Mouse (Mus musculus) yolk sac, embryonic 10.5 days (tissue): Measurements from ENCODE around the gene Pde6g.

Experiments
- DNase-seq: peaks from one replicate; pipeline ENCODE4 v3.0.0-alpha.2; 2017; ENCODE audit warnings: low spot score

Gene Pde6g

DNA sequence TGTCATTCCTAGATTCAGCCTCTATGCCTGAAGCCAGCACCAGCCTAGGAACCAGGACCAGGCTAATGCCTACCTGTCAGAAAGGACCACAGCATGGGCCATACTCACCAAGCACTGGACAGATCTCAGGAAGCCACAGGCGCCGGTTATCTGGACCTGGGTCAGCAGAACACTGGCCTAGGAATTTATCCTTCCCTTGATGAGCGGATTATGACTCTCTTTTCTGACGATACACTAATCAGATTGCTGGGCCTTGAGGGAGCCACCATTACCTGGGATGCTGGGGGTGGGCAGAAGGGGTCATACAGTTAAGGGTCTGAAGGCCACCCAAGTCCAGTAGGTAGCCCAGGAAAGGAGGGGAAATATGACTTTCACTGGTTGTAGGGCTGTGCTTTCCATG is at the start of gene Pde6g:
Gene Pde6g (minus strand): TSS at position 195 of the 400 bp plus-strand sequence.
- DNase-seq: no peak

DNA sequence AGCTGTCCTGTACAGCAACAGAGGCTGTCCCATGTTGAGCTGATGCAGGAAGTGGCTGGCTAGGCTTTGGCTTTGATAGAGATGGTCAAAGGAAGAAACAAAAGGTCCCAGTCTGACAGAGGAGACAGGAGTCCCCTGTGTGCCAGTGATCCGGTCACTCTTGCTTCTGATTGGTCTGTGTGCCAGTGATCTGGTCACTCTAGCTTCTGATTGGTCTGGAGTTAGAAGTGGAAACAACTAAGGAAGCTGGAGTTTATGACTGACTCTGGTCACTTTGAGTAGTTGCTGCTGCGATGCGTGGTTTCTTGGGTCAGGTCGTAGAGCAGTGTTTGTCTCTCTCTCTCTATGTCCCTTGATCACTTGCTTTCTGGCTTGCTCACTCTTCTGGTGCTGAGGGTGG is 48.4 kb upstream of the Pde6g start:
- no peak for DNase-seq

DNA sequence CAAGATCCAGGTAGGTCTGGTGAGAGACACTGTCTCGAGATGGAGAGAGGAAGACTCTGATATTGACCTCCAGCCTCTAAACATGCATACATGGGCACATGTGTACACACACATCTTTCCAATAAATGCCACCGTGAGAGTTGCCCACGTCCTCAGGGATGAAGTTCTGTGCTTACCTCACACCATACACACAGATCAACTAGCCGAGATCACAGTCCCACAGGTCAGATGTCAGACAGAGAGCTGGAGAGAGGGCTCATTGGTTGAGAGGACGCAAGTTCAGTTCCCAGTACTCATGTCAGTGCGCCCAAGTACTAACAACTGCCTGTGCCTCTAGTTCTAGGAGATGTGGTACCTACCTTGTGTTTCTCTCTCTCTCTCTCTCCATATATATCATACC is 47.7 kb upstream of the Pde6g start:
- no peak for DNase-seq

DNA sequence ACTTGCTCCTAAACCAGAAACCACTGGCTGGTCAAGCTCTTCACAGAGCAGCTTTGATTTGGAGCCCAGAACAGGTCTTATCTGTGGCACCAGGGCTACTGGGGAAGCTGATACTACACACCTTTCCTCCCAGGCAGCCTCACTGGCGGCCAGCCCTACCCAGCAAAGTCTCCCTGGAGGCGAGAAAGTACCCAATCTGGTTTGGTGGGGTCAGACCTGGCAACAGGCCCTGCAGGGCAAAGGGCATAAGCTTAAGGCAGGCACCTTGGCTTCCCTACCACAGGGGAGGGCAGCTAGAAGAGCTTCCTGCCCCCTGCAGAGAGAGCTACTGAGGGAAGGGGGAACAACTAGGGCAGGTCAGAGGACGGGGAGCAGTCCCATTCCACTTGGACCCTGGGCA is 47.1 kb upstream of the Pde6g start:
- no peak for DNase-seq

GRCm38 (mm10) chr11:120499894-120500293 is 46.6 kb upstream of the Pde6g start:
- DNase-seq: peak; percentile 38

GRCm38 (mm10) chr11:120498891-120499290 is 45.6 kb upstream of the Pde6g start:
- DNase-seq: no peak

GRCm38 (mm10) chr11:120498226-120498625 is 44.9 kb upstream of the Pde6g start:
- no peak for DNase-seq

- DNase-seq: no peak
These were observed 44.1 kb upstream of the Pde6g start for GRCm38 (mm10) chr11:120497436-120497835.

GRCm38 (mm10) chr11:120493911-120494310 is 40.6 kb upstream of the Pde6g start:
- DNase-seq: no peak

DNA sequence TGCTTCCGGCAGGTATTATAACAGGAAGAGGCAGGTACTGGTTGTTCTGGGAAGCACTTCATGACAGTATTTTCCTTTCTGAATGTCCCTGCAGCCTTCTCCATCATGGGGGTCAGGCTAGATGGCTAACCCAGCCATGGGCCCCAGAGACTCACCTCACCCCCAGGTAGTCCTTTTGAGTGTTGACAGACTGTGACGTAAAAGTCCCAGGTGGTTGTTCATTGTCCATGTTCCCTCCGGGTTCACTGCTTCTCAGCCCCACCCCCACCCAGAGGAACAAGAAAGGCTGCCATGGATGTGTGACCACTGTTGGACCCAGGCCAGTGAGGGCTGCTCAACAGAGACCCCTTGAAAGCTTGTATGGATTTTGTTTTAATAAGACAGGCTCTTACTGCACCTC is 40.1 kb upstream of the Pde6g start:
- DNase-seq: peak; percentile 55

- DNase-seq: no peak
These were observed 39.5 kb upstream of the Pde6g start for GRCm38 (mm10) chr11:120492878-120493203.

DNA sequence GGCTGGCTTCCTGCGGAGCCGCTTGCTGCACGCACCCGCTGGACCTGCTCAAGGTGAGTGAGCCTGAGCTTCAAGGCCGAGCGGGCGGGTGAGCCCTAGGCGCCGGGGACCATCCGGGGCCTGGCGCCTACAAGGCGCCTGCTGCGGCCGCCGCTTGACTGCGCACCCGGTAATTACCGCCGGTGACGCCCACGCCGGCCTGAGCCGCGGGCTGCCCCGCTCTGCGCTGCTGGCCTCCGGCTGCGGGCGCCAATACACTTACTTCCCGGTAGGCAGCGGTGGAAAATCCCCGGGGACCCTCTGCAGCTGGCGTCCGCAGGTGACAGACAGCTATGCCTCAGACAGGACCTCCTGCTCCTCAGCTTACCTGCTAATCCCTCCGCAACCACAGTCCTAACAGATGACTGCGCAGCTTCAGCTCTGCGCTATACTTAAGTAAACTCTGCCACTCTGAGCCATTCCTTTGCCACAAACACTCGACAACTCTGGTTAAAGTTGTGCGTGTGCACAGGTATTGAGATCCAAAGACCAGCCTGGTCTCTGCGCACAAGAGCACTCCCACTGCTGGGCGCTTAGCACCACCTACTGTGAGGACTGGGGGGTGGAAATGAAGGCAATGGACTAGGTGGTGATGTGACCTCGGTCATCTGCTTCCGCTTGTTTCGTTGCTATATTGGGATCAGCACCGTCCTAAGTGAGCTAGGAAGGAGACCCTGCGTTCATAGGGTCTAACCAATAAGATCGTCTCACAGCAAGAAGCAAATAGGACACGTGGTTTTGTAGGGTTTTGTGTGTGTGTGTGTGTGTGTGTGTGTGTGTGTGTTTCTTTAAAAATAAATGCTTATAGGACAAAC is 39.0 kb upstream of the Pde6g start:
- DNase-seq: peak; percentile 73

DNA sequence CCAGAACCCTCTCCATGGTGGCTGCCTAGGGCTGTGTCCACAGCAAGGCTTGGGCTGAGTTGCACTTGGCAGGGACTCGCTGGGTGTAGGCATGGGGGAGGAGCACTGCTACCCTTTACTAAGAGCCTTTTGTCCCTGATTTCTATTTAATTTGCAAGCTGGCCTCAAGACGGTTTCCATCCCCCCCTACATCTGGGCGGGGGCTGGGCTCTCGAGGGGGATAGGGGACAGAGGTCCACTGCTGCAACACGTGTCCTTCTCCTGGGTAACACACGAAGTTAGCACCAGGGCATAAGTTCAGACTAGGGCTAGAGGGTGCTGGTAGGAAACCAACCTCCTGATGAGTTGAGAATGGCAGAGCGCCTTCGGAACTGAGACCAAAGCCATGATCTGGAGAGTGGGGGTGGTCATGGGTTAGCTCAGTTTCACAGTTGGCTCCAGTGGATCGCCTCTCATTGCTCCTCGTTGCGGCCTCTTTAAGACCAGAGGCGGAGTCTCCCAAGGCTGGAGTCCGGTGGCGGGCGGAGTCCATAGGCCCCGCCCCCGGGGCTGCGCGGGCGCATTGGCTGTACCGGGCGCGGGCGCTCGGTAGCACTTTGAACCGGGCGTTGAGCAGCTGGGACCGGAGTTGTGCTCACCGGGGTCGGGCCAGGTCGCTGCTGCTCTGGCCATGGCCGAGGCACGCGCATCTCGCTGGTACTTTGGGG is 38.2 kb upstream of the Pde6g start, which contains the start of gene Slc25a10:
Gene Slc25a10 (plus strand): TSS at position 524 of the 707 bp plus-strand sequence.
- peak; percentile 93 for DNase-seq

- no peak for DNase-seq
These were observed 37.2 kb upstream of the Pde6g start for GRCm38 (mm10) chr11:120490291-120491046.

DNA sequence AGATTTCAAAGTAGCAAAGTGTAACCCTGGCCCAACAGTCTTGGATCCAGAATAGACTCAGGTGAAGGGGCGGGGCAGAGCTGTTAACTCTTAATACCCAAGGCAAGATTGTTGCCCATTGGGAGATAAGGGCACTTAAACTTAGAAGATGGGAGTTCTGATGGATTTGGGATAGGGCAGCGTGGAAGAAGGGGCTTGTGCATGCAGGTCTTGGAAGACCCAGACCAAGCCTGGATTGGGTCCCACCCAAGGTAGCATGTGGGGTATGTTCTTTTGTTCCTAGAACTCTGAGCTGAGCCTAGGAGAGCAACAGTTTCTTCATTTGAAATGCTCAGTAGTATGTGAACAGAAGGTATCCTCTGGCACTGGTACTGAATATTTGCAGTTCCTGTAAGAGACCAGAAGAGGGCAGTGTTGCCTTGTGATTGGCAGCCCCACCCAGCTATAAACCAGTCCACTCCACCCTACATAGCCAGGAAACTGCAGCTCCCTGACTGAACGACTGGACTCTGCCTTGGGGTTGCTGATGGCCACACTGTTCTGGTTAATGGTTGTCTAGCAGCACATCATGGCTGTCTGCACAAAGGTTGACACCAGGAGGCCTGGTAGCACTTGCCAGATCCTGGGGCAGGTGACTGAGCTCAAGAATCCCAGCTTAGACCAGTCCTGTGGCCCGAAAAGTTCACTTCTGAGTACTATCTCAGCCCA is 35.9 kb upstream of the Pde6g start:
- peak; percentile 92 for DNase-seq

GRCm38 (mm10) chr11:120488516-120488915 is 35.2 kb upstream of the Pde6g start:
- no peak for DNase-seq

DNA sequence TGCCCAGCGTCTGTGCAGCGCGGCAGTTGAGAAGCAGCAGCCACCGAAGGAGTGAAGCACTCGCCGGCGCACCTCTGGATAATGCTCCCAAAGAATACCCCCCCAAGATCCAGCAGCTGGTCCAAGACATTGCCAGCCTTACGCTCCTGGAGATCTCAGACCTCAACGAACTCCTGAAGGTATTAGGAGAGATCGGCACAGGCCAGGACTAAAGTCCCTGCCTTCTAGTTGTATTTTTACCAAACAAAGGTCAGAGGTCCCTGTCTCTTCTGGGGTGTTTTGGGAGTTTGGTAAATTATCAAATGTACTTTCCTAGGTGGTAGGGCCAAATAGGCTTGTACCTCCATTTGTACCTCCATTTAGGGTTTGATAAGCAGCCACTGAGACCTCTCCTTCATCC is 32.0 kb upstream of the Pde6g start:
- no peak for DNase-seq

DNA sequence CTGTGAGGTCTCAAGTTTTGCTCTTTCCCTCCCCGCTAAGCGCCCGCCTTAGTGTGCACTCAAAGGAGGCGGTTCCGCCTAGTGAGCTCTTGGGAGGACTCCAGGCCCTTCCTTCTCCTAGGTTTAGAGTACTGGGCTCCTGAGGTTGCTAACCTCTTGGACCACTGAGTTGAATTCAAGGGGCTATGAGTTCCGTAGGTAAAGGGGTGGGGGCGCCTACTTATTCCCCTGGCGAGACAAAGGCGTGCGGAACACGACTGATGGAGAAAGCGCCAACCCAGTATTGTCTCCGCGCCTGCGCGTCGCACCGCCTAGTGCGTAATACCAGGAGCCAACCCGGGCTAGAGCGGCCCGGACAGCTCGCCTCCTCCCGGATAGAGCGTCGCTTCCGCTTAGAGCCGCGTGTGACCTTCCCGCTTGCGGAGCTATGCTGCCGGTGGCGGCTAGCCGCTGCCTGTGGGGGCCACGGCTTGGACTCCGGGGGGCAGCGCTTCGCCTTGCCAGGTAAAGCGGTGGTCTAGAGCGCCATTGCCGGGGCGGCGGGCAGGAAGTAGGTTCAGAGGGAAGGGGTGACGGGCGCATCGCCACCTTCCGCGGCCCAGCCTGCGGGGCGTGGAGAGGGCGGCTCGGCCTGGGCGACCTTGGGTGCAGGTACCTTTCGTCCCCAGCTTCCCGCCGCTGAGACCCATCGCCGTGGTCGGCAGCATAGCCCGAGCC is 31.1 kb upstream of the Pde6g start, which contains the start of gene Mrpl12:
Gene Mrpl12 (plus strand): TSS at position 349 of the 717 bp plus-strand sequence.
- DNase-seq: peak; percentile 92

DNA sequence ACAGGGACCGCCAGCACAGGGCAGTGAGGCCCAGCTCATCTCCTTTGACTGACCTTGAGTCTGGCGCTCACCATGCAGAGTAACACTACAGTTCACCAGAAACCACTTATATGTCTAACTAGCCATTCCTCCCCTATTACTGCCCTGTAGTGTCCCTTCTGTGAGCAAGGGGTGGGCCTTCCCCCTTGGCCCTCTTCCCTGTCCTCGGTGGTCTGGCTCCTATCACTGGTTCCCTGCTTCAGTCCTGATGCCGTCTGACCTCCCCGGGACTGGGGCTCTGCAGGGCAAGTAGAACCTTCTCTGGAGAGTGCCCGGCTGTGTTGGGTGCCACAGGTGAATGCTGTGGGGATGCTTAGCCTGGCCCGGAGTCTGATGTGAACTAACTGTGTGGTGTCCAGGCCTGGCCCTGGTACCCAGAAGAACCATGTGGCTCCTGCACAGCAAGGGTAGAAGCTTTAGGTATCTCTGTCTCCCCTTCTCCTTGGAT is 30.2 kb upstream of the Pde6g start:
- DNase-seq: no peak

DNA sequence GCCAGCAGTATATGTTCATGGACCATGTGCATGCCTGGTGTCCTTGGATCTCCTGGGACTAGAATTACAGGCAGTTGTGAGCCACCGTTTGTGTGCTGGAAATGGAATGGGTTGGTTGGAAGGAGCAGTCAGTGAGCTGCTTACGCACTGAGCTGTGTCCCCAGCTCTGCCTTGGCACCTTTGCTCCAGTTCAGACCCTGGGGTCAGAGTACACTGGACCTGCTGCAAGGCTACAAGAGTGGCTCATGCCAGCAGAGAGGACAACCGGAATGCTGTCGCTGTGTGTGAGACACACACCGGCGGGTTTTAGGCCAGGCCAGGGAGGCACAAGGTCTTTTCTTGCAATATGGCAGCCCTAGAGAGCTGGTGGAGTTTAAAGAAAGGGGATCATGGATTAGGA is 18.8 kb upstream of the Pde6g start:
- no peak for DNase-seq

- DNase-seq: no peak
These were observed 14.4 kb upstream of the Pde6g start for GRCm38 (mm10) chr11:120467736-120468092.
